Mouse (Mus musculus) E14TG2a.4 (cell line): ENCODE results near the gene Lsamp.

Experiments
- CTCF ChIP-seq: conservative IDR thresholded peaks from 2 replicates; pipeline ENCODE4 v1.5.1; 2014; ENCODE audit warnings: low read length
- POU5F1 ChIP-seq: IDR thresholded peaks from 2 replicates; pipeline ENCODE4 v1.6.1; 2014; ENCODE audit warnings: low read length, borderline replicate concordance

DNA sequence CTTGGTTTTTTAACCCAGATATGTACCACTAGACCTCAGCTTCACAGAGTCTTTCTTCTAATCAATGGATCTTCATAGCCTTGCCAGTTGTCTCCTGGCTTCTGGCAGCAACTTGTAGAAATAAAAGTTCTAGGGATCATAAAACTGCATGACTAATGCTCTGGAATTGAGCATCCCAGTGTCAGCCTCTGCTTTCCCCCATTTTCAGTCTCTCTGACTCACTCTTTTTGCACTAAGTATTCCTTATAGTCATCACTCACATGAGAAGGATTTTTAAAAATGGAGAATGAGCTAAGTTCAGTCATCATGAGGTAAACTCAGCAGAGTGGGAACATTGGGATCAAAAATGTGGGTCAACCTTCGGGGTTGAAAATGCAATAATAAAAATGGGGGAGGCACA is 2113.3 kb downstream of the Lsamp start:
- TF ChIP-seq CTCF (no peak), POU5F1 (no peak)
